Mouse (Mus musculus) heart, adult 11 months (tissue): ENCODE measurements around the gene Ttl.

Experiments
- DNase-seq: peaks from one replicate; pipeline ENCODE4 v3.0.0; 2022

Ttl gene

DNA sequence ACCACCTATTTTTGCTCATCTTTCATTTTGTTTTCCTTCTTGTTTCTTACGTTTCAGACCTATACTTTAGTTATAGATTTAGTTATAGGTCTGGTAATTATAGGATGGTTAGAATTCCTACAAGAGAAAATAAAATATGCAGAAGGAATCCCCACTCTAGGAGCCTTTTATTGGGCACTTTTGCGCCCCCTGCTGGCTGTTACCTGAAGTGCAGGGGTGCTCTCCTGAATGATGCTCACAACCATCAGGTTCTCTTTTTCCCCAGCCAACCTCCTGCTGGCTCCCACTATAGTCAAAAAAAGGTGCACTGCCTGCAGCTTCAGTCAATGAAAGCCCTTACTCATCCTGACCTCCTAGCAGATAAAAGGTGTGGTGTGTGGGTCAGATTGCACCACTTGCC lies 19.2 kb downstream of the Ttl start:
- no peak for DNase-seq

DNA sequence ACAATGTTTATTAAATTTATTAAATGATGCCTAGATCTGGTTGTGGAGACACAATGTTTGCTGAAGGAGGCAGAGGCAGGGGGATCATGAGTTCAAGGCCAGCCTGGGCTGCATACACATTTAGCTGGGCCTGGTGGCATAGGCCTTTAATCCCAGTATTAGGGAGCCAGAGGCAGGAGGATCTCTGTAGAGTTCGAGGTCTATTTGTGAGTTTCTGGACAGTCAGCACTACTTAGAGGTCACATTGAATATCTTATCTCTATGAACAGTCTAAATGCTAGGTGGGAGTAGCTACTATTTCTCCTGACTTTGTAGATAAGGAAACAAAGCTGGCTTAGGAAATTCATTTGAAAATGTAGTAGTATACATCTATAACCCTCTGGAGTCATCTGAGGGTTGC lies 21.8 kb downstream of the Ttl start:
- peak; percentile 62 for DNase-seq

GRCm38 (mm10) chr2:129090370-129090769 lies 24.6 kb downstream of the Ttl start:
- DNase-seq, result no peak

DNA sequence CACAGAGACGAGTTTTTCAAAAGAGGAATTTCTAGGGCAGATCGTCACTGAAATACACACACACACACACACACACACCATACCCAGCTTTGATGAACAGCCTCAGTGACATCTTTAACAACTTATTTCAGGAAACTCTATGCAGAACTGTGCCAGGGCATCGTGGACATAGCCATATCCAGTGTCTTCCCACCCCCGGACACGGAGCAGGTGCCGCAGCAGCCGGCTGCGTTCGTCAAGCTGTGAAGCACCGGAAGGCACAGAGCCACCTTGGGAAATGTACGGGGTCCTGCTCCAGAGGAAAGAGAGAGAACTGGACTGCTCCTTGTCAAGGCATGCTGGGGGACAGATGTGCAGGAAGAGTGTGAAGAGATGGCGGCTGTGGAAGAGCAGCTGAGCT lies 27.1 kb downstream of the Ttl start:
- no peak for DNase-seq

GRCm38 (mm10) chr2:129093926-129094724 lies 28.4 kb downstream of the Ttl start:
- no peak for DNase-seq

DNA sequence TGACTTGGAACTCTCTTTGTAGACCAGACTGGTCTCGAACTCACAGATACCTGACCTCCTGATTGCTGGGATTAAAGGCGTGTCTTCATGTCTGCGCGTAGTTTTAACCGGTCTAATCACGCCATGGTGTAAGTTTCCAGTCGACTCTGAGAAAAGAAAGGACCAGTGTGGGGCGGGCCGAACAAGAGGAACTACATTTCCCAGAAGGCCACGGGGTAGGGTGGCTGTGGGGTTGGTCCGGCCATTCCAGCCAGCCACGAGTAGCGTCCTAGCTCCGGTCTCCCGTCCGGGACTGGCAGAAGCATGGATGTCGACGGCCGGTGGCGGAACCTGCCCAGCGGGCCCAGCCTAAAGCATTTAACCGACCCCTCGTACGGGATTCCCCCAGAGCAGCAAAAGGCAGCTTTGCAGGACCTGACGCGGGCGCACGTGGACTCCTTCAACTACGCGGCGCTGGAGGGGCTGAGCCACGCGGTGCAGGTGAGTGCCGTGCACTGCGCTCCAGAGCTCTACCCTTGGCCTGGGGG lies 35.1 kb downstream of the Ttl start, which contains the start of gene Polr1b:
Polr1b (plus strand) TSS at position 212 of the 527 bp plus-strand sequence.
- DNase-seq, result peak; percentile 99

DNA sequence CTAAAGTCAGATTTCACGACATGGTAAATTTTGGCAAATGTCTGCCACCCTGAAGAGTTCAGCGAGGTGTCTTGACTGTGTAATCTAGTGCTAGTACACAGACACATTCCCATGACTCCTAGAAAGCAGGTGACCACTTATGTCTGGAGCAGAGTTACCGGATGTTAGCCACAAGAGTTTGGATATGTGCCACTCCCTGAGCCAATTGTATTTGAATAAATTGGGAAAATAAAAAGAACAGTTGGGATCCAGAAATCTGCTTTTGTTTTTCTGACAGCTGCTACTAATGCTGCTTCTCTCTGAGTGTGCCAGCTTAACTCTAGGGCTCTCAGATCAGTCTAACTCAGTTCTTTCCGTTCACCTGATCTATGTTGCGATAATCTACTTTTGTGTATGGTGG lies 47.2 kb downstream of the Ttl start:
- DNase-seq, result no peak

DNA sequence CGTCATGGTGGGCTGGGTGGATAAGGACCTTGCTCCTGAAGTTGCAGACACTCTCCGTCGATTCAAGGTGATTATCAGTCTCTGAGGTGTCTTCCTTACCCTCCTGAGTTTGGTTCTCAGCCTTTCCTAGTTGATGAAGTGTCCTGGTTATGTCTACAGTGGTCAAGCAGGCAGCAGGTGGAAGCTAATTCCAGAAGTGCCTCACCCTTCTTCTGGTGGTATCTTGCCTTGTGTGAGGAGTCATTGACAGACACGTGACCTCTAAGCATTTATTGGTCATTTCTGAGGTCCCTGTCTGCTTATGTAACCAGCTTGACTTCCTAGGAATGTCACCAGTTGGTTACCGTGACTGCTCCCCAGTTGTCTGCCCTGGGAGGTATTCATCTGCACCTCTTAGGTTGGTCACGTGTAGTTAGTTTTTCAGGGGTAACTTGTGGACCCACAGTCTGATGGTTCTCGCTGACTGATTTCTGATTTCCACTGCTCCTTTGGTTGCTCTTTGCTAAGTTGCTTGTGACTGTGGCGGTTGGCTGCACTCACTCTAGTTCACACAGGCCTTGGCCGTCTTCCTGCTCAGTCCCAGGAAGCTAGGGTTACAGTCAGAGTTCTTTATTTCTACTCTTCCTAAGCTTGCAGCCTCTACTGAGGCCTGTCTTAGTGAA lies 50.1 kb downstream of the Ttl start:
- peak; percentile 76 for DNase-seq

DNA sequence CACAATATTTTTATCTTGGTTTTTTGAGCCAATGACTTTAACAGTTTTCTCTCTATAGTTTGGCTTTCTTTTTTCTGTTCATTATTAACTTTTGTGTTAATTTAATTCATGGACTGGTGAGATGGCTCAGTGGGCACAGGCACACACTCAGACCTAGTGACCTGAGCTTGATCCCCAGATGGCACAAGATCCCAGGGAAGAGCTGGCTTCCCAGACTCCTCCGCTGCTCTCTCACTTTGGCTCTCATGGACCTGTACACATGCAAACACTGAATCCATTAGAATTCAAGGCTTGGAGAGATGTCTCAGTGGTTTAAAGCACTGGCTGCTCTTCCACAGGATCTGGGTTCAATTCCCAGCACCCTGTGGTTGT lies 50.6 kb downstream of the Ttl start:
- DNase-seq, result no peak

GRCm38 (mm10) chr2:129118061-129118460 lies 52.3 kb downstream of the Ttl start:
- peak; percentile 77 for DNase-seq

DNA sequence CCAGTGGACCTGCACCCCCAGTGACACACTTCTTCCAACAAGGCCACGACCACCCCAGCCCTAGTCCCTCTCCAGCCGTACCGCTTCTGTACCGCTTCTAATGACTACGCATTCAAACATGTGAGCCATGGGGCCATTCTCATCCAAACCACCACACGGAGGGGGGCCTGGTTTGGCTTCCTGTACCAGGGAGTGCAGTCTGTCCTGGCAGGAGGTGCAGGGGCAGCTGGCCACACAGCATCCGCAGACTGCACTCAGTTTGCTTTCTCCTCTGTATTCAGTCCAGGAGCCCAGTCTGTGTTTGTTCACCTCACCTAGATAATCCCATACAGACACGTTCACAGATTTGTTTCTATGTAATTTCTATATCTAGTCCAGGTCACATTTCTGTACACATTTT lies 56.2 kb downstream of the Ttl start:
- no peak for DNase-seq

DNA sequence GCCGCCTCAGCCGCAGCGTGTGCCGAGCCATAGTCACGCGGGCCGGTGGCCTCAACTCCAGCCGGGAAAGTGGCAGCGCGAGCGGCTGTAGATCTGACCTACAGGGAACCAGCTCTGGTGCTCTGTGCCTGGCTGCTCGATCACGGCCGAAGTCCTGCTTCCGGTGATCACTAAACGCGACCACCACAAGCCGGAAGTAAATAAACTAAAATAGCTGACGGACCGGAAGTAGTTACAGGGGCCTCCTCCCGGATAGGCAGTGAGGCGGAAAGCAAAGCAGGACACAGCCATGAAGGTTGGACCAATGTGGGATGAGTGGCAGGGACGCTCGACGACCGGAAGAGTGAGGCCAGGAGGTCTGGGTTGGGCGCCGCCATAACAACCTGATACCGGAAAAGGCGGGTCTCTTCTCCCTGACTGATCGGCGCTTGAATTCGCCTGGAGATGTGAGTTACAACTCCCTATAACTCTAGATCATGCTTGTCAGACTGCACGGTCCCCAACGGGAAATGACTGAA lies 63.7 kb downstream of the Ttl start, which contains the start of gene Chchd5:
Chchd5 (plus strand) TSS at position 289 of the 518 bp plus-strand sequence.
- DNase-seq, result peak; percentile 100

GRCm38 (mm10) chr2:129129987-129130545 lies 64.3 kb downstream of the Ttl start:
- DNase-seq, result peak; percentile 94

GRCm38 (mm10) chr2:129130776-129131175 lies 65.0 kb downstream of the Ttl start:
- DNase-seq, result no peak

- no peak for DNase-seq
Observed at GRCm38 (mm10) chr2:129132231-129132630, 66.5 kb downstream of the Ttl start.

DNA sequence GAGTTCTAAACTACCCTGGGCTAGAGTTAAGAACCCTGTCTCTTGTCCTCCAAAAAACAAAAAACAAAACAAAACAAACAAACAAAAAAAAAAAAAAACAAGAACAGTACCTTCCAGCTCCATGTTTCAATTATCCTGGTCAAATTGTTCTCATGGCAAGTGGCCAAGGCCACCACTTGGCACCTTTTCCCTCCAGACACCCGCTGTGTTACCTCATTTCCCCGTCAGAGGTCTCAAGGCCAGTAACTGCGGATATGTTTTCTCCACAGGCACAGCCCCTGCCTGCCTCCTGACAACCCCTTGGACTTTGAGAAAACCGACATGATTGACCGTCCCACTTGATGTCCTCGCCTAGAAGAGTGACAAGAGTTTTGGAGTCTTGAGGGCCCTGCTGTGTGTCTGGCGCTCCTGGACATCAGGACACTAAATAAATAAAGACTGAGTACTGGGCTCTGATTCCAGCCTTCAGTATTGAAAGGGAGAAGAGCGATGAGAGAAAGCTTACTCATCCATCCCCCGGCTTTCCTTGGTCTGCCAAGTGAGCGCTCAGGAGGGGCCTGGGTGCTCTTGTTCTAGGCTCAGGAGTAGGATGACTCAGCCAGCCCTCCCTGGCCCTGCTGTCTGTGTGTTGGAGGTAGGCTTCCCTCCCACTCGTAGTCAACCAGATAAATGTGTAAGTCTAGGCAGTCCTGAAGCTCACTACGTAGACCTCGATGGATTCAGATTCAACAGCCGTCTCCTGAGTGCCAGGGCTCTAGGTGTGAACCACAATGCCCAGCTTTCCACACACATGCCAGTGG lies 67.5 kb downstream of the Ttl start:
- peak; percentile 90 for DNase-seq

GRCm38 (mm10) chr2:129139906-129140305 lies 74.2 kb downstream of the Ttl start:
- no peak for DNase-seq
